Mouse (Mus musculus) CD4-positive, CD25-positive, alpha-beta regulatory T cell, adult 4 months (primary cell): Measurements from ENCODE around the gene Fbxw21. TPM values are rescaled to one million over a fixed set of nuclear protein-coding genes. Genes with fewer than 3 reads are reported as not detected.
"Not testable (repeated sequence)": the region's sequence is repeated elsewhere in the genome, so short reads cannot be mapped to it uniquely, and the experiment has no call there.

Experiments
- ATAC-seq: one replicate; pipeline ENCODE4 v1.8.0; 2017
- polyA plus RNA-seq, 2 experiments: library from polyadenylated mRNA; unstranded; fragments of 100-300 nt; shearing (Covaris generic); gene quantifications; one replicate each; pipeline ENCODE4 v1.2.1; 2017

Gene Fbxw21
- polyA plus RNA-seq, result not detected

DNA sequence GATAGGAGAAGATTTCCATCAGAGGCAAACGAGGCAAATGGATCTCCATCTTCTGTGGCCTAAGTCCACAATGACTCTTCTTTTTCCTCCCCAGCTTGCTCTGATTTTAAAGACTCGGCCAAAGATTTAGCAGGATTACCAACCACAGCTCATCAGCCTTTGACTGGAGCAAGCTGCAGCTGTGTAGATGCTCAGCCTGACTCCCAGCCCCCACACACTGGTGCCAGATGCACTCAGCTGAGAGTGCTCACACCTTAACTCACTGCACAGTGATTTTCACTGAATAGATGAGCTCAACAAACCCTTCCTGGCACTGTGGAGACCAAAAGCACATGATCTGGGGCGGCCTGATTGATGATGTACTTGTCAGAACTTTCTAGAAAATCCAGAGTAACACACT lies at the start of gene Fbxw21:
TSS of gene Fbxw21 (minus strand) at position 101 of the 400 bp plus-strand sequence.
- ATAC-seq, result no peak

DNA sequence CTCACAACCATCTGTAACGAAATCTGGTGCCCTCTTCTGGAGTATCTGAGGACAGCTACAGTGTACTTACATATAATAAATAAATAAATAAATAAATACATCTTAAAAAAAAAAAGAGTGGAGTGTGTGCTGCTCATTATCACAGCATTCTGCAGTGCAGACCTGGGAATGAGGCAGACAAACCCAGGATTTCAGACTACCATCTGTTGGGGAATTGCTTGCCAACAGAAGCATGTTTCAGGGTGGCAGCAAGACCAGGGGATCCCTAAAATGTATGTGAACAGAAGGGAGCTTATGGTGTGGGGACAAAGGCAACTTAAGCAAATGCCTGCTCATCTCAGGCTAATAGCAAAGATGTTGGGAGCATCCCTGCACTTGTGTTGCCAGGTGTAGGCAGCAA lies 39.5 kb upstream of the Fbxw21 start:
- ATAC-seq, result not testable (repeated sequence)

- no peak for ATAC-seq
Observed at GRCm38 (mm10) chr9:109200349-109200748, 38.5 kb upstream of the Fbxw21 start.

GRCm38 (mm10) chr9:109199353-109199752 lies 37.5 kb upstream of the Fbxw21 start:
- ATAC-seq, result no peak

DNA sequence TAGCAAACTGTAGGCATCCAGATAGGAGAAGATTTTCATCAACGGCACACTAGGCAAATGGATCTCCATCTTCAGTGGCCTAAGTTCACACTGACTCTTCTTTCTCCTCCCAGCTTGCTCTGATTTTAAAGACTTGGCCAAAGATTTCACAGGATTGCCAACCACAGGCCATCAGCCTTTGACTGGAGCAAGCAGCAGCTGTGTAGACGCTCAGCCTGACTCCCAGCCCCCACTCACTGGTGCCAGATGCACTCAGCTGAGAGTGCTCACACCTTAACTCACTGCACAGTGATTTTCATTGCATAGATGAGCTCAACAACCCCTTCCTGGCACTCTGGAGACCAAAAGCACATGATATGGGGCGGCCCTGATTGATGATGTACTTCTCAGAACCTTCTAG lies 34.0 kb upstream of the Fbxw21 start, which contains the start of gene Fbxw13:
TSS of gene Fbxw13 (minus strand) at position 101 of the 400 bp plus-strand sequence.
- ATAC-seq, result not testable (repeated sequence)

GRCm38 (mm10) chr9:109177208-109177607 lies 15.4 kb upstream of the Fbxw21 start:
- ATAC-seq, result no peak

DNA sequence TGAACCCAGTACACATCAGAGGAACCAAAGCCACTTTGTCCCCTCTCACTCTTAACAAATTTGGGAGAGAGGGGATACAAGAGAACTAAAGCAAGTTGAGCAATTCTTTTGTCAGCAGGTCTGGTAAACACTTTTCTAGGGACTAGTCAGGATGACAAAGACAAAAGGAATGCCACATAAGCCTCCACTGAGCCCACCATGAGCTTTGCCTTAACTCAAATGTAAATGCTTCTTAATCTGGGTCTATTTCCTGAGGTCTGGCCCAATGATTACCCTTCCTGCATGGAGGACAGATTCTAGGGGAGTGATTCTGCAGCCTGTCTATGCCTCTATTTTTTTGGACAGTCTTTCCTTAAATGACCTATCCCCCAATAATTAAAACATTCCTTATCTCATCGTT lies 14.5 kb upstream of the Fbxw21 start:
- no peak for ATAC-seq

- no peak for ATAC-seq
Observed at GRCm38 (mm10) chr9:109167316-109167715, 5.5 kb upstream of the Fbxw21 start.

- ATAC-seq, result not testable (repeated sequence)
Observed at GRCm38 (mm10) chr9:109140414-109140813, 21.4 kb downstream of the Fbxw21 start.

GRCm38 (mm10) chr9:109130076-109130475 lies 31.8 kb downstream of the Fbxw21 start:
- no peak for ATAC-seq

GRCm38 (mm10) chr9:109128211-109128610 lies 33.6 kb downstream of the Fbxw21 start:
- no peak for ATAC-seq

DNA sequence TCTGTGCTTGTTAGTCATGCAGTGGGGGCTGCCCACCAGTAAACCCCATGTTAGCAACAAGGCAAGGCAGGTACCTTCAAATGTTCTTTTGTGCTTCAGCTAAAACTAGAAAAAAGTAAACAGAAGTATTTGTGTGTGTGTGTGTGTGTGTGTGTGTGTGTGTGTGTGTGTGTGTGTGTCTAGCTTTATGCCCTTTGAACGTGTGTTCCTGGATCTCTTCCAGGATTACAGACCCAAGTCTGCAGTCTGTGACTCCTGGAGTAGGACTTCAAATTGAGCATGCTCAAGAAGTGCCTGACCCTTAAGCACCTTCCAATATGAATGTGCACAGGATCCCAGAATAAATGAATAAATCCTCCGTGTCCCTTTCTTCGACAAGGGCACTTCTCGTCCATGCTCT lies 34.8 kb downstream of the Fbxw21 start:
- no peak for ATAC-seq

- ATAC-seq, result no peak
Observed at GRCm38 (mm10) chr9:109125481-109125880, 36.4 kb downstream of the Fbxw21 start.

- ATAC-seq, result no peak
Observed at GRCm38 (mm10) chr9:109125043-109125442, 36.8 kb downstream of the Fbxw21 start.

- ATAC-seq, result no peak
Observed at GRCm38 (mm10) chr9:109124164-109124563, 37.7 kb downstream of the Fbxw21 start.

- no peak for ATAC-seq
Observed at GRCm38 (mm10) chr9:109123266-109123665, 38.6 kb downstream of the Fbxw21 start.

DNA sequence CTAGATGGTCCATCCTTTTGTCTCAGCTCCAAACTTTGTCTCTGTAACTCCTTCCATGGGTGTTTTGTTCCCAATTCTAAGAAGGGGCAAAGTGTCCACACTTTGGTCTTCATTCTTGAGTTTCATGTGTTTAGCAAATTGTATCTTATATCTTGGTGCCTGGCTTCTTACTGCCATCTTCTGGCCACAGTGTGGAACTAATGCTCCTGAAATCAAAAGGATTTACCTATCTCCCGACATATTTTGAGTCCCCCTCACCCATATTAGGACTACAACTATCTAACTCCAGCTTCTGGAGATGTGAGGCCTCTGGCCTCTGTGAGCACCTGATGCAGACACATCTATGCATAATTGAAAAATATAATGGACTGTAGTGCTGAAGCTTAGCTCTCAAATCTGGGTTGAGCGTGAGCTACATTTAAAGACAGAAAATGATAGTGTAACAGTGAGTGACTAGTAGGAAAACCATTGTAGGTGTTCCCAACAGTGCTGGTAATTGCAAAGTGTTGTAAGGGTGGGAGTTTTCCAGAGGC lies 39.2 kb downstream of the Fbxw21 start:
- peak; percentile 56 for ATAC-seq

DNA sequence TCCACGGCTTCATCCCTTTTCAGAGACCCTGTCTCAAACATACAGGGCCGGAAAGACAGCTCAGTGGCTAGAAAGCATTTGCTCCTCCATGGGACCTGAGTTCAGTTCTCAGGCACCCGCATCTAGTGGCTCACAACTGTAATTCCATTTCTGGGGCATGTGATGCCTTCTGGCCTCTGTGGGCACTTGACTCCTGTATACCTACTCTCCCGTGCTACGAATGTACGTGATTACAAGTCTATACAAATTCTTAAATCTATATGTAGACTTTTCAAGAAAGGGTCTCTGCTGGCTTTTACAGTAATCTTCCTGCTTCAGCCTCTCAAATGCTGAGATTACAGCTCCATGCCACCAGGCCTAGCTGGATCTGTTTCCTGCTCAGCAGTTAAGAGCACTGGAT lies 40.9 kb downstream of the Fbxw21 start:
- no peak for ATAC-seq

DNA sequence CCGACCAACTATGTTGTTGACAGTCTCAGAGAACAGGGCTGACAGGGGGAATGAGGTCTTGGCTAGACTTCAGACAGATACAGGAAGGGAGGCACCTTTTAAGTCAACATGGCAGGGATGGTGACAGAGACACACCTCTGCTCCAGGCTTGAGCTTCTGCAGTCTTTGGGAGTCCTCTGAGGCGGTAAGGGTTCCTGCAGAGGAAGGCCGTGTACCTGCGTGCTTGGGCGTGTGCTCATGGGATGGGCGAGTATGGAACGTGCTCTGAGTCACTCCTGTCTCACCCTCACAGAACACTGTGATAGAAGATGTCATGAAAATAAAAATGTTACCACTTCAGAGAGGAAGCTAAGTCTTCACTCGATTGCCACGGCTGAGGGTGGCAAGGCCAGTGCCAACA lies 42.3 kb downstream of the Fbxw21 start:
- ATAC-seq, result no peak

DNA sequence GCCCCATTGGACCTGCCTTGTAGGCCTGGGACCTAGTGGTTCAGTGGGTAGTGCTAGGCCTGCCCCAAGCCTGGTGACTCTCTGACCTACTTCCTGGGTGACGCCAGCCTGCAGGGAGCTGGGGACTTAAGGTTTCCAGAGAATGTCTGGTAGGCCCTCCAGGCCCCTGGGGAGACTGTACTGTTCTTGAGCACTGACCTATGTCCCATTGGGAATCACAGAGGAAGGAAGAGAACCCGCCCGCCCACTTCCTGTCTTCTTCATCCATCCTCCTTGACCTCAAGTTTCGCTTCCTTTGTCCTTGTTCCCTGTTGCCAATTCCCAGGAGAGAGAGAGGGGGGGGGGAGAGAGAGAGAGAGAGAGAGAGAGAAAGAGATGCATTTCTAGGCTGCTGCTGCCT lies 43.7 kb downstream of the Fbxw21 start:
- no peak for ATAC-seq

- ATAC-seq, result no peak
Observed at GRCm38 (mm10) chr9:109116205-109116604, 45.6 kb downstream of the Fbxw21 start.

DNA sequence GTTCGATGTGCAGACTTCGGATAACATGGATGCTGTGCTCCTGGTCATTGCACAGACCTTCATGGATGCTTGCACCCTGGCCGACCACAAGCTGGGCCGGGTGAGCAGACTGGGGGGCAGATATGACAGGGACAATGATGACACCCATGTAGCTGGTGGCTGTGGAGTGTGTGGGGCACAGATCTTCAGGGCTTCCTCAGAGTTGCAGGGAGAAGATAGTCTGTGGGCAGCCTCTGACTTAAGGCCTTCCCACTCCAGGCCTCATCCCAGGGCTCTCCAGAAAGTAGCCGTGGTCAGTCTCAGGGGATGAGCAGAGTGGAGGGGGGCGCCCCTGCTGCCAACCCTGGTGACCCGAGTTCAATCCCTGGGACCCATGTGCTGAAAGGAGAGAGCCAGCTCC lies 47.0 kb downstream of the Fbxw21 start:
- no peak for ATAC-seq

DNA sequence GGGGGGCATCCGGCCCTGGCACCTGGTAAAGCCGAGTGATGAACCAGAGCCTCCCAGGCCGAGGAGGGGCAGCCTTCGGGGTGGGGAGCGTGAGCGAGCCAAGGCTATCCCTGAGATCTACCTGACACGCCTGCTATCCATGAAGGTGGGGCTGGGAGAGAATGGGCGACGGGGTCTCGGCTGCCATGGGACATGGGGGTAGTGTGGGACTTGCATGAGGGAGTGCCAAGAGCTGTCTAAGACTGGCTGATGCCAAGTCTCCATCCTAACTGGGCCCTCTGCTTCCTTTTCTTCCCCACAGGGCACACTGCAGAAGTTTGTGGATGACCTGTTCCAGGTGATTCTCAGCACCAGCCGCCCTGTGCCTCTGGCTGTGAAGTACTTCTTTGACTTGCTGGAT lies 47.6 kb downstream of the Fbxw21 start:
- no peak for ATAC-seq

DNA sequence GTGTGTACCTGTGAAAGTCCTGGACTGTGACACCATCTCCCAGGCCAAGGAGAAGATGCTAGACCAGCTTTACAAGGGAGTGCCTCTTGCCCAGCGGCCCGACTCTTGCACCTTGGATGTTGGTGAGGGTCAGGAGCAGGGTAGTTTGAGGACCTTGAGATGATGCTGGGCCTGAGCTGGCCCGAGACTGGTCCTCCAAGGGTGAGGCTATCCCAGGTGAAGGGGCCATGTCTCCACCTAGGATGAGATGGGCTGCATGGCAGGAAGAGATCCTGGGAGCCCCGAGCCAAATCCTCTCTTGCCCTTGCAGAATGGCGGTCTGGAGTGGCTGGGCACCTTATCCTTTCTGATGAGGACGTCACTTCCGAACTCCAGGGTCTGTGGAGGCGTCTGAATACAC lies 48.5 kb downstream of the Fbxw21 start:
- no peak for ATAC-seq

DNA sequence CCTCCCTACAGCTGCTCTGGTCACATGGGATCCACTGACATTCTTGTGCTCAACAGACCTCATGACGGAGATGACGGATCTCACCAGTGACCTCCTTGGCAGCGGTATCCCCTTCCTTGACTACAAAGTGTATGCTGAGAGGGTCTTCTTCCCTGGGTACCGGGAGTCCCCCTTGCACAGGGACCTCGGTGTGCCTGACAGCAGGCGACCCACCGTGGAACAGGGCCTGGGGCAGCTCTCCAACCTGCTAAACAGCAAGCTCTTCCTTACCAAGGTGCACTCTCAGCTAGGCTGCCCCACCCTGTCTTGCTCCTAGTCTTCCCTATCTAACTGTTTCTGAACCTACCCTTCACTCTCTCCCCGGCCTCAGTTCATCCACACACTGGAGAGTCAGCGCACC lies 50.2 kb downstream of the Fbxw21 start:
- no peak for ATAC-seq
